Mouse (Mus musculus) heart, postnatal 25 days (tissue): Measurements from ENCODE around the gene Tcf3. TPM values are rescaled to one million over a fixed set of nuclear protein-coding genes. Genes with fewer than 3 reads are reported as not detected.

ENCODE experiments used
- DNase-seq: peaks from one replicate; pipeline ENCODE4 v3.0.0; 2022; ENCODE audit warnings: low spot score
- intact Hi-C: fragments of 180-260 bp; cut with DNase I; formaldehyde crosslinking; loops from one replicate; pipeline ENCODE4 v1.15.1; 2025
- total RNA-seq, 2 experiments: library from RNA; stranded (reverse); gene quantifications; 2 replicates each; pipeline ENCODE4 v1.2.3; 2021

Tcf3 gene
- total RNA-seq, 2 experiments from 2014 or later: 20.3 to 20.9 TPM

DNA sequence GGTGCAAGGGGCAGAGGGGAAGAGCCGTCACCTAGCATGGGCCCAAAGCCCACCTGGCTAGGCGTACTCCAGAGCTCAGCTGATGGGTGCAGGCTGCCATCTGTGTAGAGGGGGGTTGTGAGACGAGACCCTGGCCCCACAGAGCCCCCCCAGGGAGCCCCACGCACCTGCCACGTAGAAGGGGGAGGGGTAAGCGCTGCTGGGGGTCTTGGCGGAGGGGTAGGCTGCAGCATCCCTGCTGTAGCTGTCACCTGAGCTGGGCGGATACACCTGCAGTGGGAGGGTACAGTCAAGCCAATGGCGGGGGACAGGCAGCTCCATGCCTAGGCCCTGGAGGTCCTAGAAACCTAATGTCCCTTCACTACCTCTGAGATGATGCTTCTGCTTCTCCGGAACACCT, 16.1 kb downstream of the Tcf3 start:
- no peak for DNase-seq
- intact Hi-C loops: no loop called here

DNA sequence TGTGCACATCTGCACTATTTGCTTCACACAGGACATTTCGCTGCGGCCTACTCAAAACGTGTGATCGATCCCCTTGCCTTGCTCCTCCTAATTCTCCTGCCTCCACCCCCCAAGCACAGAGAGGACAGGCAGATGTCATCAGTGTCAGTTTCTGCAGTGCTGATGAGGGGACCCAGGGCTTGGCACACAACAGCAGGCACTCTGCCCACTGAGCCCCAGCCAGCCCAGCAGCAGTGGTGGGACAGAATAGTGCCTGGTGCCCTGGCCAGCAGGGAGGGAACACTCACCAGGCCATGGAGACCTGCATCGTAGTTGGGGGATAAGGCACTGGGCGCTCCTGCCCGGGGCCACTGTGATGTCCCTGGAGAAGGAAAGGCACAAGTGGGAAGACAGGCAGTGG, 17.9 kb downstream of the Tcf3 start:
- intact Hi-C loops: no loop called here

DNA sequence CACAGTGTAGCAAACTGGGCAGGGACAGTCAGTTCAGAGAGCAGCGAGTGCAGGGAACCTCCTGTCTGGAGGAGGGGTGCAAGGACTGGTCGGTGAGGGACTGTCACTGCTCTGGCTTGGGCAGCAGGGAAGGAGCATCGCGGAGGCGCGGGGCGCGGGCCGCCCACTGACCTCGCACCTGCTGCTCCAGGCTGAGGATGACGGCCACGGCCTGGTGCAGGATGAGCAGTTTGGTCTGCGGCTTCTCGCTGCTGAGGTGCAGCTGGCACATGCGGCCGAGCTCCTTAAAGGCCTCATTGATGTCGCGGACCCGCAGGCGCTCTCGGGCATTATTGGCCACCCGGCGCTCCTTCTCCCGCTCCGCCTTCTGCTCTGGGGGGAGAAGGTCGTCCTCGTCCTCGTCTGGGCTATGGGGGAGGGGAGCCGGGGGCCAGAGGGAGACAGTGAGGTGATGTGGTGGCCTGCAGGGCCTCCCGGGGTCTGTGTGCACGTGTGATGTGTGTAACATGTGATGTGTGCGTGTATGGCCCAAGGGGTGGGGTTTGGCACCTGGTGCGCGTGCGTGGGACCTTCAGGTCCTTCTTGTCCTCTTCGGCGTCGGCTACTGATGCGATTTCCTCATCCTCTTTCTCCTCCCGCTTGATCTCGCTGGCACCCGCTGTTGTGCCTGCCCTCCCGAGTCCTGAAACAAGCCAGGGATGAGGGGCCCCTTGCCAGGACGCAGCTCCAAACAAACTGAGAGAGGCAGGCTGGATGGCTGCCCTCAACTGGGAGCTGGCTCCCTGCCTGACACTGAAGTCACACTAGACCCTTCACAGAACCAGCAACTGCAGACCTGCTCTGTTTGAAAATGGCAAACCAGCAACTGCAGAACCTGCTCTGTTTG, 20.5 kb downstream of the Tcf3 start:
- peak; percentile 57 for DNase-seq
- intact Hi-C loops: no loop called here

More for the DNA sequence above, 17.9 kb downstream of the Tcf3 start:
- DNase-seq: no peak

DNA sequence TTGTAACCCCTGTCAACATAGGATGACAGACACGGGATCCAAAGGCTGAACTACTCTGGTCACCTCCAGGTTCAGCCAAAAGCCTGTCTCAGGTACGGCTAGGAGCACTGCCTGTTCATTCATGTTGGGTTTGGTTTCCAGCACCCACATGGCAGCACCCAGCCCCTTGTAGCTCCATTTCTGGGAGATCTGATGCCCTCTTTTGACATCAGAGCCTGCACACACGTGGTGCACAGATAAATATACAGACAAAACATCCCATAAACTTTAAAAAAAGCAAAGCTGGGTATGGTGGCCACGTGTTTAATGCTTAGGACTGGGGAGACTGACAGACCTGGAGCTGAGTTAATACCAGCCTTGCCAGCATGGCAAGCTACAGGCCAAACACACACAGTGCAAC, 25.5 kb downstream of the Tcf3 start:
- DNase-seq: no peak
- intact Hi-C loops: no loop called here

DNA sequence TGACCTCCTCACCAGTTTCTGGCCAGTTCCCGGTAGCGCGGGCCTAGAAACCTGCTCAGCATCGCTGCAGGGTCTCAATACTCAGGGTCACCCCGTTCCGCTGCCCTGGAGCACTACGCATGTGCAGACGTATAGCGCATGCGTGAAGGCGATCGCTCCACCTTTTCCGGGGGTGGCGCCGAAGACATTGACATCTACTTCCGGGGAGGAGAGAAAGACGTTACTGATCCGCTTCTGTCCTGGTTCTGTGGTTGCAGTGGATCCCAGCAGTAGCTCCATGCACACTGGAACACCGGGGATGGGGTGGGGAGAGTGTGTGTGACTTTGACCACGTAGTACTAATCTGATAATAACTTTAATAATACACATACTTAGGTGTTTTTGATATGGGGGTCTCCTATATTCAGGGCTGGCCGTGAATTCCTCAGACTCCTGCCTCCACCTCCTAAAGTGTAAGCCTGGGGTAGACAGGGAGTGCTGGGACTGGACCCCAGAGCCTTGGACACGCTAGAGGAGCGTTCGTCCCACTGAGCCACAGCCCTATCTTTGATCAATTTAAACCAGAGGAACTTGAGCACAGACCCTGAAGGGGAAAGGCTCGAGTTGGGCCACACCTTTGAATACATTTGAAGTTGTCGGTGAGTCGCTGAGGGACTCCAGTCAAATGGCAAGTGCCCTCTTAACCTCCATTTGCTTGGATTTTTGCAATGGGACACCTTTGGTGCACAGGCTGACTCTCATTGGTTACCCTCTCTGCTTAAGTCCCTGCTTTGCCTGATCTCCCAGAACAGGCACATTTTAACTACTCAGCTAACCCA, 26.6 kb downstream of the Tcf3 start, which contains the start of gene Uqcr11:
Gene Uqcr11 (minus strand): TSS at position 147 of the 818 bp plus-strand sequence.
- peak; percentile 89 for DNase-seq
- intact Hi-C loops: no loop called here

DNA sequence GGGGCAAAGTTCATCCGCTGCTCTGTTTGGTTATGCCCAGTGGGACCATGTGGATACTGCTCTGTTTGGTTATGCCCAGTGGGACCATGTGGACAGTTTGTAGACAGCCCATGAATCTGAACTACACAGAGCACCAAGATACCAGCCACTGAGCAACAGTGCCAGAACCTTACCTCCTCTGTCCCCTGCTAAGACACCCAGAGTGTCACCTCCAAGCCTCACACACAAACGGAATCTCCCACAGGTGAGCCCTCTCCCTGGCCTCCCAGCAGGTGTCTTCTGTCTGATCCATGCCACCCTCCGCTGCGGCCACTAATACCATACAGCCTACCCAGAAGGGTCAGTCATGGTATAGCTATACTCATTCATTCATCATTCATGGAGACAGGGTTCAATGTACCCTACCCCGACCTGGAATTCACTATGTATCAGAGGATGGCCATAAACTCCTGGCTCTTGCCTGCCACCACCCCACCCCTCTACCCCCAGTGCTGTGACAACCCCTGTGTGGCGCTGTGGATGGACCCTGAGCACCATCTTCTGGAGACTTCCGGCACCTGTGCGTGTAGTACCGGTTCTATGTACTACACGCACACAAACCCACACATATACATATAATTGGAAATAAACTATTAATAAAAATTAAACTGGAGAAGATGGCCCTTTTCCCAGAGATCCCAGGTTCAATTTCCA, 27.8 kb downstream of the Tcf3 start:
- intact Hi-C loops: no loop called here
- no peak for DNase-seq

DNA sequence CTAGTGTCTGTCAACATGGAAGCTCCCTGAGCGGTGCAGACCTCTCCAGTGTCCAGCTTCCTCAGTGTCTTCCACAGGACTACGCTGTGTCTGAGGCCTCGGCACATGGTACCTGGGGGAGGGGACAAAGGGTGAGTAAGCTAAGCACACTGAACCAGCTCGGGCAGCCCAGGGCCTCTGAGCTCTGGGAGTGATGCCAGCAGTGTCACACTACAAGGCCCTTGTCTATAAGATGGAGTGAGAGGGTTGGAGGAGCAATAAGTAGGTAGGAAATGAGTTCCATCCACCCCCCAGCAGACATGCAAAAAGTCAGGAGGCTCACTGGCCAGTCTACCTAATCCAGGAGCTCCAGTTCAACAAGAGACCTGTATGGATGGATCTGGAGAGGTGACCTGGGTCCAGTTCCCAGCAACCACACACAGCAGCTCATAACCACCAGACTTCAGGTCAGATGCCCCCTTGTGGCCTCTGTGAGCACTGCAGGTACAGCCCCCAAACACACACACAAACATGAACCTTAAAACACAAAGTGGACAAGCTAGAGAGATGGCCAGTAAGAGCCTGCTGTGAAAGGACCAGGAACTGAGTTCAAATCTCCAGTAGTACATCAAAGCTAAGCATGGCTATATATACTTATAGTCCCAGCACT, 30.3 kb downstream of the Tcf3 start:
- intact Hi-C loops: no loop called here
- no peak for DNase-seq

DNA sequence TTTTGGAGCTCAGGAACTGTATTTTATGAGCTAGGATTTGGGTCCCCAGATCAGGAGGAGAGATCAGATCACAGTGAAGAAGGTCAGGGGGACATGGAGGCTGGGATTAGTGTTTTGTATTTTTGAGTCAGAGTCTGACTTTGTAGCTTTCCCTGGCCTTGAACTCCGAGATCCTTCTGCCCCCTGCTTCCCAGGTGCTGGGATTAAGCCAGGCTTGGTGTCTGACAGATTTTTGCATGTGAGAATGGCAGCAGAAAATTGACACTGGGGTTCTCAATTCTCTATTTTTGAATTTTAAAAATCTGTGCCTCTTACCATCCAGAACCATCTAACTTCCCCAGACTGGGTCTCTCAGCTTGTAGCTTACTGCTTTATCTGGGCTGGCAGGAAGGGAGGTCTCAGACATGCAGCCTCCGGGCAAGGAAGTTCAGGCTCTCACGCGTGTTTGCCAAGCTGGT, 32.7 kb downstream of the Tcf3 start:
- DNase-seq: no peak
- intact Hi-C loops: no loop called here

DNA sequence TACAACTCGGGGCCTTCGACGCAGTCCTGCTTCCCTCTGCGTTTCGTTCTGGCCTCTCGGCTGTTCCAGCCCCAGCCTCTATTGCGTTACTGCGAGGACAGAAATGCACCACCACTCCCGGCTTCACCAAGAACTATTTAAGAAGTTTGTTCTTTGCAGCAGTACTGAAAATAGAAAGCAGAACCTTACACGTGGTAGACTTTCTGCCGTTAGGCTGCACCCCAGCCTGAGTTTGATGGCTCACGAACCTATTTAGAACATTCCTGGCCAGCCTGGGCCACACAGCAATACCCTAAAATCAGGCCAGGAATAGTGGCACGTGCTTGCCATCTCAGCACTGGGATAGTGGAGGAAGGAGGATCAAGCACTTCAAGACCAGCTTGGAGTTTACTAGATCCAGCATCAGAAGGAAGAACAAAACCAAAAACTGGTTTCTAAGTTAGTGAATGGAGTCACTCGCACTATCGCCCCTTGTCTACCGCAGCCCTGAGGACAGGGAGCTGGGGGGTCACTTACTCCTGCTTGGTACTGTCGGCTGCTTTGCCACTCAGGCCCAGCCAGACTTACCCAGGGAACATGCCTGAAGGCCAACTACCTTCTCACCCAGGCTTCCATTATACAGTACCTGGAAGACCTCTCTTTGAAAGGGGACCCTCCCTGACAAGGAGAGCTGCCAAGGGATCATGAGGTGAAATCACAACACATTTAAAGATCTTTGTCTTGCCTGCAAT, 33.3 kb downstream of the Tcf3 start:
- intact Hi-C loops: no loop called here

DNA sequence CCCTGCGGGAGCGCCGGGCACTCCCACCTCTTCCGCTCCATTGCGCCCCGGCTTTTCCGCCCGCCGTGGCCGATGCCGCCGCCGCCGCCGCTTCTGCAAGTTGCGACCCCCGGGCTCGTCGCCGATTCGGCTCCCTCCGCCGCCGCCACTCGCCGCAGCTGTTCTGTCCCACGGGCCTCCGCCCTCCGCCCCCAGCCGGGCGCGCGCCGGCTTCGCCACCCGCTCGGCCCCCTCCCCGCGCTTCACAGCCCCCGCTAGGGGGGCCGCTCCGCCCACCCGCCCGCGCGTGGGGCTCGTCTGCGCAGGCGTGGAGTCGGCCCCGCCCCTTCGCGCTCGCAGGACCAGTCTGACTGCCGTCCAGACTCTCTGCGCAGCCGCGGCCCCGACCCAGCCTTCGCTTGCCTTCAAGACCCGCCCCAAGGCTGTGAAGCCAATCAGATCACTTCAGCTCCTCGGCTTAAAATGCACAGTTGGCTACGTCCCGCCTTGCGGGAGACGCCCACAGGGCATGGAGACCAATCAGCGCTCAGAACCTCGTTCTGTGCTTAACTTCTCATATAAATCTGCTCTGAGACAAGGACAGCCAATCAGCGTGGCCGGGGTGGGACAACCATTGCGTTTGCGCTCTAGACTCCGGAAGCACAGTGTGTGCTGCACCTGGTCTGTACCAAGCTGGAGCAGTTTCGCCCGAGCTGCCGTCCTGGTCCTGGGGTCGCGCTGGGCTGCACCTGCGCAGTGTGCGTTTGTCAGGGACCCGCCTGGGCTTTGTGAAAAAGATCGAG, 34.1 kb downstream of the Tcf3 start, which contains the start of gene Mbd3:
Gene Mbd3 (minus strand): TSS at position 360 of the 782 bp plus-strand sequence.
- peak; percentile 100 for DNase-seq
- intact Hi-C loops: no loop called here

More for the DNA sequence above, 33.3 kb downstream of the Tcf3 start:
- no peak for DNase-seq

DNA sequence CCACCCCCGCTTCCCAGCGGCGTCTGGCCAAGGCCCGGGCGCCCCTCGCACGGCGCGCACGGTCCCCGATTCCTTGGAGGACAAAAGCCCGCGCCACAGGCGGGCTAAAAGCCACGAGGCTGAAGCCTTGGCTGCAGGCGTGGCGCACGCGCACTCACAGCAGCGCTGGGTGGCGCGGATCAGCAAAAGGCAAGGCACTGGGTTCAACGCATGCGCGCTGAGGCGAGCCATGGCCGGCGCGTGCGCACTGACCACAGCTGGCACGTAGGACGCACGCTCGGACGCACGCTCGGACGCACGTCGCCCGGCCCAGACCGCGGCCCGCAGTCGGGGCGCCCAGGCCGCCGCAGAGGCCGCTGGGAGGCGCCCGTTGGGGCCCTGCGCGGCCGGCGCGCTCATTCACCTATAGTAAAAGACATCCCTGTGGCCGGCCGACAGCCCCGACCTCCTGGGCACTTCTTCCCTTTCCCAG, 34.7 kb downstream of the Tcf3 start:
- intact Hi-C loops: no loop called here
- peak; percentile 96 for DNase-seq

DNA sequence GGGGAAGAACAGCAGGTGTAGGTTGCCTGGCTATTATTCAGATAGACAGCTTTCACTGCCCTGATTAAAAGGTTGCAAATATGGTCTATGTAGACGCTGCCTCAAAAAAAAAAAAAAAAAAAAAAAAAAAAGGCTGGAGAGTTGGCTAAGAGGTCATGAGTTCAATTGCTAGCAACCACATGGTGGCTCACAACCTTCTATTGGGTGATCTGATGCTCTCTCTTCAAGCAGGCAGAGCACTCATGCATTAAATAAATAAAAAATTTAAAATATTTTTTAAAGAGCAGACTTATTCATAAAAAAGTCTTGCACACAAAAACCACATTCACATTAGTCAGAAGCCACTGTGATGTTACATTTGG, 35.3 kb downstream of the Tcf3 start:
- intact Hi-C loops: no loop called here
- no peak for DNase-seq

DNA sequence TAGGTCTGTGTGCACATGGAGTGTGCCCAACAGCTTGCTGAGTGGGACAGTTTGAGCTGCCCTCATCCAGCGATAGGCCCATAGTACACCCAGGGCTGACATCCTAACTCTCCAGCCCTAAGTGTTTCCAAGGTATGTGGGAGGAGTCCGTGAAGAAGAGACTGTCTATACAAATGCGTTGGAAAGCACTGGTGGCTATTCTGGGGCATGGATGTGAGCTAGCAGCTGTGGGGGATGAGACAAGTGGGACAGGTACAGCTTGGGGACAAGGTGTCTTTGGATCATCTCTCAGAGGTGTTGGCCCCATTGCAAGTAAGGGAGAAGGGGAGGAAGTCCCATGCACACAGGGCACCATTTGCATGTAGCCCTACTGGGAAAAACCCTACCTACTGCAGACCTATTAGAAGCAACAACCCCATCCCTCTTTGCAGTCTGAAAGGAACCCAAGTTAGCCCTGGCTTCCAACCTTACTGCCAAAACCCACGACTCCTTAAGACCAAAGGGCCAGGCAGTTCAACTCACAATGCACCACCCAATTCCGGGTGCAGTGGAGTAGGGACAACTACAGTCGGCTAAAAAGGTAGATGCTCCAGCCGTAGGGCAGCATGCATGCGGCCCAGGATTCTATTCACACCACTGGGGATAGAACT, 35.8 kb downstream of the Tcf3 start:
- no peak for DNase-seq
- intact Hi-C loops: no loop called here

DNA sequence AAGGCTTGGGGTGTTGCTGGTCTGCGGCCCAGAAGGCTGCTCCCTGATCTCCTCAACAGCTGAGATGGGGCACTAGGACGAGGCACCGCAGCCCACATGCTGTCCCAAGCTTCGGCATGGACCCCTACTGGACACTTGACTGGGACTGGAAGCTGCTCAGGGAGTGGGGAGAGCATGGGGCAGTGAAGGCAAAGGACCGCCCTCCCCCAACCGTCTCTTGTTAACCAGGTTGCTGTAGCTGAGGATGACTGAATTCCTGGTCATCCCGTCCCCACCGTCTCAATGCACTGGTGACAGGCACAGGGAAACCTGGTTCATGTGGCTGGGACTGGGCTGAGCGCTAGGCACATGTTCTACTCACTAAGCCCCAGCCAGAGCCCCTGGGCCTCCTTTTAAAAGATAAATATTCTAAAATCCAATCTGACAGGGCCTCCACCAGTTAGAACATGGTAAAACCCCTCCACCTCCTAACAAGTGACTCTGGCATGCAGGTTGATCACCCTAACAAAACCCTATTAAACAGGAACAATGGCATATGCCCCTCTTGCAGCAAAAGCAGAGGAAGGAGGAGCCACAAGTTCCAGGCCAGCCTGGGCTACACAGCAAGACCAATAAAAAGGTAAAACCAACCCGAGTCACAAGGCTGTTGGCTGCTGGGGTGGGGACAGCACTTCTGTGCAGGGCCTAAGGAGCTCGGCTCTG, 36.5 kb downstream of the Tcf3 start:
- DNase-seq: no peak
- intact Hi-C loops: no loop called here

DNA sequence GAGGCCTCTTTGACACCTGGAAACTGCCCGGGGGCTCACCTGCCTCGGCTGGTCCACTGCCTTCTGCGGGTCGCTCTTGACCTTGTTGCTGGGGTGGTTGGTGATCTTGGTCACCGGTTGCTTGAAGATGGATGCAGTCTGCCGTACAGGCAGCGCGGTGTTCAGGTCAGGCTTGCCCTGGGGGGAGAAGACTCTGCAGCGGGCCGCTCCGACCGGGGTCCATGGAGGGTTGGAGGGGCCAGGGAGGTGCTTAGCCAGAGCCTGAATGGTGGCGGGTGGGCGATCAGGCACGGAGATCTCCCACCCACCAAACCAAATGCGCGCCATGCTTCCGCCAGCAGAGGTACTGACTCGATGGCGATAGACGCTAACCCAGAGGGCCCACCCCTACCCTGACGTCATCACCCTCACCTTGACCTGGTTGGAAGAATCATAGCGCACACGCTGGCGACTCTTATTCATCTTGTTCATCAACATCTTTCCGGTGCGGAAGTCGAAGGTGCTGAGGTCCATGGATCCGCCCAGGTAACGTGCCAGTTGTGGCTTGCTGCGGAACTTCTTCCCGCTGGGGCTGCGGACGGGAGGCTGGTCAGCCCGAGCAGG, 38.3 kb downstream of the Tcf3 start:
- intact Hi-C loops: no loop called here
- DNase-seq: no peak

DNA sequence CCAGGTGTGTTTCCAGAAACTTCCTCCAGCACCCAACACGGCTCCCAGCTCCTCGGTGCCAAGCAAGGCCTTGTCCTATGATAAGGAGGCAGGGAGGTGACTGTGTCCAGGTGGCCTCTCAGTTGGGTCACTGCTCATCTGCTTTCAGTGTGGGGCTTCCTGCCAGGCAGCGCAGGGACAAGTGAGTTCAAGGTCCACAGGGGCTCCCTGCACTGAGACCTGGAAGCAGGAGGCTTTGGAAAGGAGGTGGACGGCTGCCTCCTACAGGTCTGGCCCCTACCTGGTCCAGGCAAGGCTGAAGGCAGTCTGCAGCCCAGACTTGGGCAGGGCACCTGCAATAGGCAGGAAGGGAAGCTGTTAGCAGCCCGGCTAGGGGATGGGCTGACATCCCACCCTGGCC, 40.8 kb downstream of the Tcf3 start:
- intact Hi-C loops: no loop called here
- no peak for DNase-seq

DNA sequence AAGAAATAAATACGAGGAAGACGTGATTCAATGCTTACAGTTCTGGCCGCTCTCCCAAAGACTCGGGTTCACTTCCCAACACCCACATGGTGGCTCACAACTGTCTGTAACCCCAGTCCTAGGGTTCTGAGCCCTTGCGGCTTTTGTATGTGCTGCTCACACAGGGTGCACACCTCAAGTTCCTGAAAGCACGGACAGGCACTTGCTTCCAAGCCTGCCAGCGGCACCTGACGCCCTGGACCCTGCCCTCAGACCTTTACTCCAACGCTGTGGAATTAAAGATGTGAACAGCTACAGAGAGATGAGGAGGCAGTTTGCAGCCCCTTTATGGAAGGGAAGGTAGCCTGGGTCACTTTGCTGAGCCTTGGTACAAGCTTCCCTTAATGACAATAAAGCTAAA, 42.8 kb downstream of the Tcf3 start:
- no peak for DNase-seq
- intact Hi-C loops: no loop called here
